Mouse (Mus musculus) adrenal gland, adult 8-10 months (tissue): ENCODE data around the gene E030030I06Rik. TPM values are rescaled to one million over a fixed set of nuclear protein-coding genes. Genes with fewer than 3 reads are reported as not detected.
"Not testable (repeated sequence)": the region's sequence is repeated elsewhere in the genome, so short reads cannot be mapped to it uniquely, and the experiment has no call there.

Experiments
- DNase-seq: peaks from one replicate; pipeline ENCODE4 v3.0.0; 2022
- total RNA-seq, 4 experiments: library from RNA; stranded (reverse); gene quantifications; 2 replicates each; pipeline ENCODE4 v1.2.4; 2022

E030030I06Rik gene
- total RNA-seq, 4 experiments from 2014 or later, result 3.8 to 8.9 (median 7.0) TPM

- DNase-seq, result not testable (repeated sequence)
Observed at GRCm38 (mm10) chr10:22151863-22152640, 3.0 kb upstream of the E030030I06Rik start.

DNA sequence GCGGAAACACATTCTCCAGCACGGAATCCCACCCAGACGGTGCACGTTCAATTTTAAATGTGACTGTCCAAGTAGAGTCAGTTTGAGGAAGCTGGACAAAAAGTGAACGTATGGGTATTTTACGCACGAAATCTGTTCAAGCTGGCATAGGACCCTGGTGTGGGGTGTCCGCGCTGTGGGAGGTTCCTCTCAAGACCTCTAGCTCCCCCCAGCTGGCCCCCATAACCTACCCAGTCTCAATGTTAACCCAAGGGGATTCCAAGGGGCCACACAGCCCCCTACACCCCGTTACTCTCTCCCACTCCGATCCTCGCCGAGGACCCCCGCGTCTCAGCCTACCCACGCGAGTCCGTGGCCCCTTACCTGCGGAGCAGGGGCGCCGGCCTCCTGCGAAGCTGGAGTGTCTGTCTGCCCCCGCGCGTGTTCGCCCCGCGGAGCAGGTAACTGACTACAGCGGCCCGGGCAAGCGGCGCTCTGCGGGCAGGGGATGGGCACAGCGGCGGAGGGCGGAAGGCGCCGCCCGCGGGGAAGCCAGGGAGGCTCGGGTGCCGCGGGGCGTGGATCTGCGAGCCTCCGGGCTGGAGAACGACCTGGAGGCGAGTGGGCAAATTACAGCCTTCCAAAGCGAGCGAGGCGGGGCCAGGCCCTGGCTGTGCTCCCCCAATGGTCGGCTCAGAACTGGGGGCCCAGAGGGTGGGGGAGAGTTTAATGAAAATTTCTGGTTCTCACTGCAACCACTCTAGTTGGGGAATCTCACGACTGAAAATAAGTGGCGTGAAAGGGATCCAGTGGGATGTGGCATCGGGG is 2.2 kb upstream of the E030030I06Rik start:
- DNase-seq, result not testable (repeated sequence)

GRCm38 (mm10) chr10:22150593-22150992 is 1.5 kb upstream of the E030030I06Rik start:
- DNase-seq, result no peak

- no peak for DNase-seq
Observed at GRCm38 (mm10) chr10:22149691-22150465, 808 bp upstream of the E030030I06Rik start.

GRCm38 (mm10) chr10:22148441-22149072 is 513 bp downstream of the E030030I06Rik start:
- peak; percentile 71 for DNase-seq

DNA sequence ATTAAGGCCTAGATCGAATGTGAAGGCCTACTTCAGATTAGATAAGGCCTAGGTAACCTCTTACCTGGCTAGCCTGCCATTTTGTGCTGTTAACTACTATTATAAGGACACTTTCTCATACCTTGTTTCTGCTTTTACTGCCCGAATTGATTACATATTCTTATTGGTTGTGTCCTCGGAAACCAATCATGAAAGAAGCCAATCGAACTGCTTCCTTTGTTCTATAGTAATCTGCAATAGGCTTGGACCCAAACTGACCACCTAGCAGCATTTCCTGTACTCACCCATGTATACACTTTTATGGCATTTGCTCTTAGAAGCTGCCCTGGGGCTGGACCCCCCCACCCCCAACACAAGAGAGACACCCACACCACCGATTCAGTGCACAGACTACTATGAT is 6.1 kb downstream of the E030030I06Rik start:
- no peak for DNase-seq

DNA sequence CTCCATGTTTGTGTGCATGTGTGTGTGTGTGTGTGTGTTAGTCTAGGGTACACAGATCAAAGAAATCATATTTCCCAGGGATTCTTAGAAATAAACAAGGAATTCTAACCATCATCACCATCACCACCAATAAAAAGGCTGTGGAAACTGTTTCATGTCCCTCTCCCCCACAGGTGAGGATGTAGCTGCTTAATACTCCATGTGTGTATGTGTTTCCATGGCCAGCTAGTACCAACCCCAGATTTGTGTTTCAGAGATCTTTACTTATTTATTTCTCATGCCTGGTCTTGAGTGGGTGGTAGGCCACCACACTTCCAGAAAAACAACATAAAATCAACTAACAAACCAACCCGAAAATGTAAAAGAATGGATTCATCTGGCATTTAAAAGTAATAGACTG is 6.9 kb downstream of the E030030I06Rik start:
- not testable (repeated sequence) for DNase-seq

DNA sequence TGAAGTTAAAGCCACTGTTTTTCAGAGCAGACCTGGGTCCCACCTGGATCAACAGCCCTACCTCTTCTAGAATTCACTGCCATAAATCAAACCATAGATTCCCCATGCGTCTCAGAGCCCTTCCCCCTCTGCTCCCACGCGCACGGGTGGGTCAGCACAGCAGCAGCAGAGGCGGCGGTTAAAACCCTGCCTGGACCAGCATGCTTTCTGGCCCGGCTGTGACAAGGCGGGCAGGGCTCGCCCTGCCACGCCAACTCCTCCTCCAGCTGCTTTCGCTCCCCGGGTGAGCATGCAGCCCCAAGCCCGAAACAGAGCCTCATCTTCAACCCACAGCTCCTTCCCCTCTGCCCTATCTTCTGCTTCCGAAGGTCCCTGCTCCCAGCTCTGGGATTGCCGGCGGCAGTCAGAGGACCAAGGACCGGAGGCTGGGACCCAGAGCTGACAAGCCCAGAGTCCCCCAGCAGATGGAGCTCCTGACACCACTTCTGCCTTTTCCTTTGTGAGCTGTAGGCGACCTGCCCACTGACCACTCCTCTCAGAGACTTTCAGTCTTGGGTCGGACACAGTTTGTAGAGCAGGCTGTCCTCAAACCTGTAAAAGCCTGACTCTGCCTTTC is 8.3 kb downstream of the E030030I06Rik start:
- peak; percentile 67 for DNase-seq

- DNase-seq, result no peak
Observed at GRCm38 (mm10) chr10:22074531-22074930, 74.5 kb downstream of the E030030I06Rik start.

- no peak for DNase-seq
Observed at GRCm38 (mm10) chr10:22072739-22073138, 76.3 kb downstream of the E030030I06Rik start.

GRCm38 (mm10) chr10:22070576-22070975 is 78.5 kb downstream of the E030030I06Rik start:
- no peak for DNase-seq

DNA sequence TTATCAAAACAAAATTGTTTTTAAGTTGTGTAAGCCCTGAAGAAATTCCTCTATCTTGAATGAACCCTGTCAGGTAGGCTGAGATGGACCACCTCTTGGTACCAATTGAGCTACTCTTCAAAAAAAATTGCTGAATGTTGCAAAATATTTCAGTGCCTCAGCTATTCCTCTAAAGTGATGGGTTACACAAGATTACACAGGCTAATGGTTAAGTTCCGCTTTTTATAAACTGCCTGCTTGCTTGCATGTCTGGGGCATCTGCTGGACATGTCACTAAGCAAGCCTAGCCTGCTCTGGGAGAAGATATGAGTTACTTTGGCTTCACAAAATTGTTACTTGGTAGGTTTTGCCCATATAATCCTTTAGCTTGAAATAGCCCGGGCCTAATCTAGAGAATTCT is 78.9 kb downstream of the E030030I06Rik start:
- DNase-seq, result no peak

- DNase-seq, result not testable (repeated sequence)
Observed at GRCm38 (mm10) chr10:22067979-22068378, 81.1 kb downstream of the E030030I06Rik start, which contains the start of gene 4930444G20Rik. Gene 4930444G20Rik (minus strand): TSS chr10:22068079.

Other genes starting within 250 kb of the E030030I06Rik start
- not detected for gene 4930444G20Rik, start 81.2 kb downstream of the E030030I06Rik start, total RNA-seq
- gene Raet1e, start 9.3 kb upstream of the E030030I06Rik start, total RNA-seq, result 1 to 10 TPM in 2 of 4 experiments, not detected in 2; 2.4 to 3.8 TPM
- under 1 TPM in 1 of 4 experiments, not detected in 3; 0.38 TPM for gene H60b, start 9.3 kb upstream of the E030030I06Rik start, total RNA-seq
- not detected for gene Raet1d, start 211.3 kb upstream of the E030030I06Rik start, total RNA-seq